Mouse (Mus musculus) liver, embryonic 14.5 days (tissue): Measurements from ENCODE around the gene Pcnx4. TPM values are rescaled to one million over a fixed set of nuclear protein-coding genes. Genes with fewer than 3 reads are reported as not detected.
A peak's percentile ranks its signal among the peaks of the same experiment; 100 is the strongest.

Experiments
- ATAC-seq: fragments of 200-750 bp; cut with Nextera tagmentation; 2 replicates; pipeline ENCODE4 v1.8.0; 2017; ENCODE audit warnings: moderate number of reproducible peaks, mild to moderate bottlenecking, moderate library complexity; ENCODE audit not compliant: insufficient read depth
- DNase-seq, 3 experiments: peaks; one replicate each; pipeline ENCODE4 v3.0.0-alpha.2; 2012 to 2013; ENCODE audit warnings: low read depth in 3 of 3, low spot score in 3 of 3
- H3K27ac ChIP-seq: fragments of 300-500 bp; sonication (generic); 2 replicates; pipeline ENCODE4 v1.5.1; 2014; ENCODE audit warnings: moderate library complexity, mild to moderate bottlenecking, control low read depth, inconsistent platforms
- H3K27me3 ChIP-seq: fragments of 300-500 bp; sonication (generic); 2 replicates; pipeline ENCODE4 v1.6.1; 2014; ENCODE audit warnings: mild to moderate bottlenecking, low read length, moderate library complexity; ENCODE audit not compliant: control insufficient read depth, insufficient read depth
- H3K36me3 ChIP-seq: fragments of 300-500 bp; sonication (generic); replicated peaks from 2 replicates; pipeline ENCODE4 v1.6.1; 2014; ENCODE audit warnings: low read depth; ENCODE audit not compliant: control insufficient read depth, insufficient read depth
- H3K4me1 ChIP-seq, 2 experiments: fragments of 200-500 bp in 1 of 2; fragments of 300-500 bp in 1 of 2; sonication (generic) in 1 of 2; replicated peaks; 2 replicates each; pipeline ENCODE4 v1.6.1; 2012 to 2014; ENCODE audit warnings: antibody characterized with exemption in 1 of 2, inconsistent platforms in 1 of 2, low read length in 1 of 2; ENCODE audit not compliant: control insufficient read depth in 2 of 2, insufficient read depth in 2 of 2
- H3K4me2 ChIP-seq: fragments of 300-500 bp; sonication (generic); 2 replicates; pipeline ENCODE4 v1.6.1; 2014; ENCODE audit warnings: low read depth, mild to moderate bottlenecking, control low read depth, moderate library complexity
- H3K4me3 ChIP-seq, 2 experiments: fragments of 200-500 bp in 1 of 2; fragments of 300-500 bp in 1 of 2; sonication (generic) in 1 of 2; 2 replicates each; pipeline ENCODE4 v1.5.1; 2012 to 2014; ENCODE audit warnings: low read depth in 2 of 2, low read length in 2 of 2, mild to moderate bottlenecking in 2 of 2, control low read depth in 1 of 2, inconsistent platforms in 1 of 2, moderate library complexity in 1 of 2; ENCODE audit not compliant: insufficient read depth in 1 of 2
- H3K9ac ChIP-seq: fragments of 300-500 bp; sonication (generic); replicated peaks from 2 replicates; pipeline ENCODE4 v1.6.1; 2014; ENCODE audit warnings: mild to moderate bottlenecking, control low read depth, moderate library complexity
- H3K9me3 ChIP-seq: fragments of 300-500 bp; sonication (generic); 2 replicates; pipeline ENCODE4 v1.6.1; 2016; ENCODE audit warnings: low read length, mixed read lengths; ENCODE audit not compliant: control insufficient read depth
- CTCF ChIP-seq: IDR thresholded peaks from 2 replicates; pipeline ENCODE4 v1.5.1; 2016; ENCODE audit warnings: antibody characterized with exemption, low read depth, control low read depth
- EP300 ChIP-seq: IDR thresholded peaks from 2 replicates; pipeline ENCODE4 v1.6.1; 2016; ENCODE audit warnings: antibody characterized with exemption, low read depth
- WGBS: fragments of 180-500 bp; shearing (Covaris S2); extraction: QIAGEN DNeasy Blood & Tissue Kit; methylation state at CpG from one replicate; pipeline ENCODE4 v1.1.7; 2014; ENCODE audit not compliant: insufficient replicate concordance; 5-methylcytosine and 5-hydroxymethylcytosine counted together
- polyA plus RNA-seq, 2 experiments: library from polyadenylated mRNA; depleted of rRNA in 1 of 2; stranded (reverse) in 1 of 2; unstranded in 1 of 2; fragments of >200 nt; fragmentation: Nextera tagmentation in 1 of 2; extraction: Ambion mirVana in 1 of 2; gene quantifications; 2 replicates each; pipeline versions ENCODE4 v1.2.1 to v1.2.3; 2012 to 2014

Gene Pcnx4
- polyA plus RNA-seq, 2 experiments, result 1.6 to 2.1 TPM

- Histone ChIP-seq H3K4me1 (peaks cover 0 to 8% of the 10 kb centered on the region in 2 experiments; a peak in 1 of 4 replicates), H3K4me3 (no peak overlapping the region), H3K9ac (no peak overlapping the region), H3K27ac (no peak overlapping the region), H3K27me3 (no peaks in the 10 kb centered on the region), H3K36me3 (no peaks in the 10 kb centered on the region), H3K4me2 (no peak overlapping the region), H3K9me3 (no peaks in the 10 kb centered on the region)
- WGBS, result 0% methylated on average over 2 of the region's 2 CpGs
- DNase-seq (peak; percentile 39 to 45 (median 44)), ATAC-seq (no peak)
- no peak for TF ChIP-seq EP300
- TF ChIP-seq CTCF, result peak; percentile 86
Observed at GRCm38 (mm10) chr12:72520645-72521044, 15.5 kb upstream of the Pcnx4 start.

- ATAC-seq (no peak), DNase-seq (peak in 2 of 3 experiments; percentile 10 to 23)
- Histone ChIP-seq H3K36me3 (no peaks in the 10 kb centered on the region), H3K4me3 (no peak overlapping the region), H3K9me3 (no peaks in the 10 kb centered on the region), H3K4me2 (no peak overlapping the region; the same call in 1 of the 2 replicates), H3K9ac (no peak overlapping the region), H3K27ac (no peak overlapping the region), H3K27me3 (no peaks in the 10 kb centered on the region), H3K4me1 (peaks cover 0 to 4% of the 10 kb centered on the region in 2 experiments; a peak in 1 of 4 replicates)
- 16% methylated on average over 4 of the region's 4 CpGs for WGBS
- TF ChIP-seq EP300 (peak; percentile 38; the same call in 1 of the 2 replicates), CTCF (no peak)
Observed at GRCm38 (mm10) chr12:72525588-72525987, 10.6 kb upstream of the Pcnx4 start.

GRCm38 (mm10) chr12:72532303-72532702 lies 3.9 kb upstream of the Pcnx4 start:
- WGBS, result 55% methylated on average over 7 of the region's 7 CpGs
- Histone ChIP-seq H3K9me3 (no peaks in the 10 kb centered on the region), H3K4me2 (no peak overlapping the region), H3K36me3 (no peaks in the 10 kb centered on the region), H3K27me3 (no peaks in the 10 kb centered on the region), H3K27ac (no peak overlapping the region), H3K4me1 (peaks cover 5% of the 10 kb centered on the region in 2 experiments), H3K9ac (no peak overlapping the region), H3K4me3 (no peak overlapping the region)
- TF ChIP-seq CTCF (no peak), EP300 (no peak)
- no peak for DNase-seq
- no peak for ATAC-seq

DNA sequence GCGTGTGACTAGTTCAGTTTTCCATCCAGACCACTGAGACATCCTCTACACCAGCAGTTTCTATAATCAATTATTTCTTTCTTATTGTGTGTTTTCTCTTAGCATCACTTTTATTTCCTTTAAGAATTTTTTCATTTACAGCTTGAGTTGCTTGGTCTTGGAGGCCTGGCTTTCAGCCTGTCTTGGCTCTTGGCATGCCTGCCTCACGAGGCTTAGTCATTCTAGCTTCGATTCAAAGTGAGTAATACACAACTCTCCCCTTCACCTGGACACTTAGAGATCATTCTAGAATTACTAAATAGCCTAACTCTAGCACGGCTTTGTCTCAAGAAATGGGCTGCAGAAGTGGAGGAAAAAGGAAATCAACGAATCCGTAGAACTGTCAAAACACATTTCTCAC lies 2.2 kb upstream of the Pcnx4 start:
- no peak overlapping the region for H3K27ac ChIP-seq
- H3K4me3 ChIP-seq, result no peak overlapping the region
- no peak for ATAC-seq
- no peaks in the 10 kb centered on the region for H3K9me3 ChIP-seq
- H3K9ac ChIP-seq, result no peak overlapping the region
- no peaks in the 10 kb centered on the region for H3K36me3 ChIP-seq
- peaks cover 5% of the 10 kb centered on the region in 2 experiments for H3K4me1 ChIP-seq
- no peak for TF ChIP-seq CTCF
- WGBS, result 52% methylated on average over 6 of the region's 6 CpGs
- no peak for DNase-seq
- H3K4me2 ChIP-seq, result no peak overlapping the region
- no peaks in the 10 kb centered on the region for H3K27me3 ChIP-seq

DNA sequence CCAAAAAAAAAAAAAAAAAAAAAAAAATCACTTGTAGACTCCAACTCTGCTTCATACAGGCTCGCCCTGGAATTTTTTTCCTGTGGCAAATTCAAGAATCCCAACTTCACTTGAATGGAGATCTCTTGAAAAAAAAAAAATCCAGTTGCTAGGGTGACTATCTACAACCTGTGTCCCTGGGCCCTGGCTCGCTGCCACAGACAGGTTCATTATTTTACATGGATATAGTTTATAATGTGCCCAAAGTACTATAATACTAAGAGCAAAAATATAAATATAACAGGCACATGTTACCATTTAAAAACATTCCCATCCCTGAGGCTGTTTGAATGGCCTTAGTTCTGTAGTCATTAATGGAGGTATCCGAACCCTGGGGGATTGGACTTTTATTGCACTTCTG lies 584 bp upstream of the Pcnx4 start:
- H3K36me3 ChIP-seq, result no peaks in the 10 kb centered on the region
- WGBS, result 58% methylated on average over 3 of the region's 3 CpGs
- H3K27me3 ChIP-seq, result no peaks in the 10 kb centered on the region
- H3K9ac ChIP-seq, result no peak overlapping the region
- peak overlapping the region; percentile 44 to 72 for H3K4me3 ChIP-seq
- H3K9me3 ChIP-seq, result no peaks in the 10 kb centered on the region
- no peak for ATAC-seq
- peaks cover 5% of the 10 kb centered on the region in 2 experiments for H3K4me1 ChIP-seq
- no peak for DNase-seq
- H3K4me2 ChIP-seq, result peak overlapping the region; percentile 83
- TF ChIP-seq EP300 (no peak), CTCF (no peak)
- no peak overlapping the region for H3K27ac ChIP-seq
